21 mouse cellular contexts compared by ENCODE assay signal in the genomic region with DNA sequence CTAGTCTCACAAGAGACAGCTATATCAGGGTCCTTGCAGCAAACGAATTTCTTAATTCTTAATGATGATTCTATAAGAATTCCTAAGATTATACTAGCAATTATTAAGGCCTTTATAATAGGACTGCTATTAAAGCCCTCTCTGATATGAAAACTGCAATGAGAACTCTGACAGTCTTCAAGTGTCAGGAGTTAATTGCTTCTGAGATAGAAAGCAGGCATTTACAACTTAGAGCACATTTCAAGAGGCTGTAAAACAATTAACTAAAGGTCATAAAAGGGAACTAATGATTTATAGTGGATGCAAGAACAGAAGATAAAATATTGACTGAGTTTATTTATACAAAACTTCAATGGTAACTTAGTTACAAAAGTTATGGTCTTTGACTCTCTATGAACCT.
DNase-seq lines count a peak whose midpoint lies in the region; ATAC-seq and TF ChIP-seq lines count a peak whose summit lies in the region.
"Had no signal": no experiment of that assay in that cellular context is flagged by ENCODE, and none has a peak within 500 bp of the region (broad histone marks: within the 10 kb centered on the region; RNA-seq: fewer than 3 reads in every experiment).

No protein-coding gene starts in this region.

- peak; percentile 61 for ATAC-seq in intestine, embryonic 15.5 days
- no peak for ATAC-seq in intestine, postnatal 0 days
- ATAC-seq in kidney, postnatal 0 days (replicated peaks; ENCODE audit: low FRiP score, low read depth) = no peak
- ATAC-seq in intestine, embryonic 16.5 days = peak; percentile 78
- ATAC-seq: activated CD4-positive, CD25-positive, alpha-beta regulatory T cell, adult 4 months; CD4-positive, CD25-positive, alpha-beta regulatory T cell, adult 4 months; Patski had no signal

- no peak for TF ChIP-seq CTCF in intestine, postnatal 0 days (IDR thresholded peaks at IDR 0.05; ENCODE audit: low read depth)
- no peak for TF ChIP-seq CTCF in kidney, postnatal 0 days (IDR thresholded peaks at IDR 0.05; ENCODE audit: low read depth)

- H3K36me3 ChIP-seq in intestine, embryonic 15.5 days = no peaks in the 10 kb centered on the region
- no peaks in the 10 kb centered on the region for H3K36me3 ChIP-seq in intestine, postnatal 0 days (ENCODE audit: control insufficient read depth, insufficient read depth)
- H3K36me3 ChIP-seq in kidney, postnatal 0 days (ENCODE audit: insufficient read depth, low read length) = no peaks in the 10 kb centered on the region
- H3K36me3 ChIP-seq in intestine, embryonic 16.5 days (ENCODE audit: control insufficient read depth, insufficient read depth, low read length) = no peaks in the 10 kb centered on the region
- H3K36me3 ChIP-seq: G1E had no signal

- H3K4me3 ChIP-seq in intestine, embryonic 15.5 days (replicated peaks) = no peak overlapping the region
- no peak overlapping the region for H3K4me3 ChIP-seq in intestine, postnatal 0 days (ENCODE audit: low read depth, low read length)
- no peak overlapping the region for H3K4me3 ChIP-seq in kidney, postnatal 0 days (replicated peaks; ENCODE audit: low read depth, low read length)
- no peak overlapping the region for H3K4me3 ChIP-seq in intestine, embryonic 16.5 days (ENCODE audit: low read length)

- 7% methylated on average over 1 of the region's 1 CpGs for WGBS in intestine, embryonic 15.5 days
- WGBS in intestine, postnatal 0 days = 13% methylated on average over 1 of the region's 1 CpGs
- 20% methylated on average over 1 of the region's 1 CpGs for WGBS in kidney, postnatal 0 days
- 26% methylated on average over 1 of the region's 1 CpGs for WGBS in intestine, embryonic 16.5 days

- DNase-seq in kidney, postnatal 0 days (ENCODE audit: low spot score) = peak; percentile 67
- DNase-seq in kidney, postnatal 14 days = no peak
- no peak for DNase-seq in thymus, postnatal 4 days
- DNase-seq: adrenal gland, adult 2 months; adrenal gland, adult 8-10 months; adrenal gland, postnatal 10 days; adrenal gland, postnatal 14 days; adrenal gland, postnatal 25 days; adrenal gland, postnatal 36 days; B cell, adult 2 months; cerebellum, adult 11 months; cerebellum, adult 11-12 months; cerebellum, adult 18-20 months had no signal

- H3K4me1 ChIP-seq in intestine, embryonic 15.5 days (replicated peaks) = no peaks in the 10 kb centered on the region
- H3K4me1 ChIP-seq in intestine, postnatal 0 days (replicated peaks; ENCODE audit: control insufficient read depth, insufficient read depth, low read length) = no peaks in the 10 kb centered on the region
- no peaks in the 10 kb centered on the region for H3K4me1 ChIP-seq in kidney, postnatal 0 days (replicated peaks; ENCODE audit: insufficient read depth, low read length)
- H3K4me1 ChIP-seq in intestine, embryonic 16.5 days (ENCODE audit: control insufficient read depth, insufficient read depth, low read length) = no peaks in the 10 kb centered on the region

- H3K27ac ChIP-seq in intestine, embryonic 15.5 days = no peak overlapping the region
- no peak overlapping the region for H3K27ac ChIP-seq in intestine, postnatal 0 days (ENCODE audit: low read depth, low read length)
- no peak overlapping the region for H3K27ac ChIP-seq in kidney, postnatal 0 days
- no peak overlapping the region for H3K27ac ChIP-seq in intestine, embryonic 16.5 days (ENCODE audit: low read length)

- H3K27me3 ChIP-seq in intestine, embryonic 15.5 days (replicated peaks) = no peaks in the 10 kb centered on the region
- peaks cover 50% of the 10 kb centered on the region for H3K27me3 ChIP-seq in intestine, postnatal 0 days (replicated peaks; ENCODE audit: control insufficient read depth, insufficient read depth, low read length)
- no peaks in the 10 kb centered on the region for H3K27me3 ChIP-seq in kidney, postnatal 0 days (ENCODE audit: insufficient read depth, low read length)
- no peaks in the 10 kb centered on the region; the same call in none of the 2 replicates for H3K27me3 ChIP-seq in intestine, embryonic 16.5 days (replicated peaks; ENCODE audit: control insufficient read depth, insufficient read depth, low read length)
- H3K27me3 ChIP-seq: CH12.LX had no signal

- H3K4me2 ChIP-seq in intestine, embryonic 15.5 days (replicated peaks) = no peak overlapping the region
- no peak overlapping the region for H3K4me2 ChIP-seq in intestine, postnatal 0 days (replicated peaks; ENCODE audit: low read depth)
- no peak overlapping the region for H3K4me2 ChIP-seq in kidney, postnatal 0 days (ENCODE audit: low read length)
- H3K4me2 ChIP-seq in intestine, embryonic 16.5 days (ENCODE audit: low read depth, low read length) = no peak overlapping the region

- no peak overlapping the region for H3K9ac ChIP-seq in intestine, embryonic 15.5 days
- H3K9ac ChIP-seq in intestine, postnatal 0 days (ENCODE audit: low read depth, low read length) = no peak overlapping the region
- H3K9ac ChIP-seq in kidney, postnatal 0 days (ENCODE audit: low read depth, low read length) = no peak overlapping the region
- H3K9ac ChIP-seq in intestine, embryonic 16.5 days (ENCODE audit: low read depth, low read length) = no peak overlapping the region

- no peaks in the 10 kb centered on the region for H3K9me3 ChIP-seq in intestine, embryonic 15.5 days
- H3K9me3 ChIP-seq in intestine, postnatal 0 days (ENCODE audit: control insufficient read depth) = no peaks in the 10 kb centered on the region
- no peaks in the 10 kb centered on the region for H3K9me3 ChIP-seq in kidney, postnatal 0 days (replicated peaks; ENCODE audit: low read length)
- no peaks in the 10 kb centered on the region for H3K9me3 ChIP-seq in intestine, embryonic 16.5 days (ENCODE audit: control insufficient read depth, low read length)
- H3K9me3 ChIP-seq: G1E had no signal

Comparison
In these comparisons a context has a peak if more than half of its experiments do, and no peak if none do; other contexts are left out.
1. ATAC-seq: peak in intestine, embryonic 15.5 days (single experiment) and intestine, embryonic 16.5 days (single experiment); none in intestine, postnatal 0 days (single experiment) and kidney, postnatal 0 days (single experiment).